Mouse (Mus musculus): ENCODE data around the gene Get4. TPM values are rescaled to one million over a fixed set of nuclear protein-coding genes. Genes with fewer than 3 reads are reported as not detected.

Get4 gene
- polyA plus RNA-seq, 1 experiment from 2014 or later: 90.0 TPM

DNA sequence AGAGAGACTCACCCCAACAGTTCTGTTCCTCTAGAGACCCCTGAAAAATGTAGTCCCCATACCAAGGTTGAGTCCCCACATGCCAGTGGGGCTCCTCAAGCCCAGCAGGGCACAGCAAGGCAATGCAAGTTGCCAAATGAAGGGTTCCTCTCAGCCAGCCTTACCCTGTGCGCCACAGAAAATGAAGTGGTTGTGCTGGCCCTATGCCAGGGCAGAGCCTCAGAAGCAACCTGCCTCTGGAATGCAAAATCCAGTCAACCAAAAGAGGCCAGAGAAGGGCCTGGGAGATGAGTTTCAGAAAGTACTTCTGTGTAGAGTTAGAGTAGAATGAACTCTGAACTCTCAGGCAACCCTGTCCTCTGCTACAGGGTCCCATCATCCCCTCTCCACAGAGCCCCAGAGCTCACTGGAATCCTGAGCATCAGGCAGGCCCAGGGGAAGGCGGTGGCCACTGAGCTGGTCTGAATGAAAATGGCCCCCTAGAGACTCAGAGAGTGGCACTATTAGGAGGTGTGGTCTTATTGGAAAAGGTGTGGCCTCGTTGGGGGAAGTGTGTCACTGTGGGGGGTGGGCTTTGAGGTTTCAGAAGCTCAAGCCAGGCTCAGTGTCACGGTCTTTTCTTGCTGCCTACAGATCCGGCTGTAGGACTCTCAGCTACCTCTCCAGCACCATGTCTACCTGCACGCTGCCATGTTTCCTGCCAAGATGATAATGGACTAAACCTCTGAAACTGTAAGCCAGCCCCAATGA is 39.9 kb downstream of the Get4 start:
- Histone ChIP-seq H3K36me3 (ENCODE audit: control insufficient read depth, insufficient read depth) (no peaks in the 10 kb centered on the region), H3K4me2 (ENCODE audit: low read depth, low read length) (no peak overlapping the region)
- 69% methylated on average over 6 of the region's 6 CpGs for WGBS (ENCODE audit: insufficient replicate concordance)

DNA sequence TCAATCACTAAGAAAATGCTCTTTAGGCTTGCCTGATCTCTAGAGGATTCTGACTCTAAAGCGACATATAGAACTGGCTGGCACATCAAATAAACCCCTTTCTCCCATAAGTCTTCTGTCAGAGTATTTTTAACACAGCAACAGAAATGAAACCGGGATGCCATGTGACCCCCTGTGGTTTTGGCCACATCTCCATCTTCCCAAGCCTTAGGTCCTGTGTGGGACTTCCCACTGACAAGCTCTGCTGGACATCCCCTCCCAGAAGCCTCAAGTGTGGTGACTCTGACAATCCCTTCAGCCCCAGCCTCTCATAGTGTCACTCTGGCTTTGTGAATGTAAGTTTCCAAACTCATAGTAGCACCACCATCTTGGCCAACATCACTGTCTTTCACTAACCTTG is 42.0 kb downstream of the Get4 start:
- H3K9me3 ChIP-seq (replicated peaks; ENCODE audit: control insufficient read depth, low read length): no peaks in the 10 kb centered on the region
- no peaks in the 10 kb centered on the region for H3K36me3 ChIP-seq (ENCODE audit: control insufficient read depth, insufficient read depth)
- WGBS (ENCODE audit: insufficient replicate concordance): 51% methylated on average over 2 of the region's 2 CpGs

More for the DNA sequence above, 39.9 kb downstream of the Get4 start:
- no peak overlapping the region for H3K4me3 ChIP-seq (ENCODE audit: low read depth, low read length)
- H3K27ac ChIP-seq (ENCODE audit: low read length): no peak overlapping the region
- H3K4me1 ChIP-seq (ENCODE audit: control insufficient read depth, low read depth, low read length): peaks cover 8% of the 10 kb centered on the region
- no peaks in the 10 kb centered on the region for H3K27me3 ChIP-seq (ENCODE audit: control insufficient read depth, insufficient read depth, low read depth, low read length)
- no peak for ATAC-seq (ENCODE audit: low read depth)
- H3K9ac ChIP-seq (ENCODE audit: low read depth, low read length): no peak overlapping the region
- no peaks in the 10 kb centered on the region for H3K9me3 ChIP-seq (replicated peaks; ENCODE audit: control insufficient read depth, low read length)

DNA sequence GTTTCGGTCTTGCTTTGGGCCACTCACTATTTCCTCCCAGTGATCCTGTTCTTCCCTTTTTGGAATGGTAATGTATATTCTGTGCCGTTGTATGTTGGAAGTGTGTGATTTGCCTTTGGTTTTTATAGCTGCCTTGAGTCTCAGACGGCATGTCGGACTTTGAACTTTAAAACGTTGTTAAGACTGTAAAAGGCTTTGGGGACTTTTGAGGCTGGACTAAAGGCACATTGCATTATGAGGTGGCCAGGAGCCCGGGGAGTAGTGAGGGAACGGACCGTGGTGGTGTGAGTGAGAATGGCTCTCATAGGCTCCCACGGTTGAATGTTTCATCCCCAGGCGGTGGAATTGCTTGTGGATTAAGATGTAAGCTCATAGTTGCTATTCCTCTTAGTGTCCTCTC is 45.0 kb downstream of the Get4 start:
- Histone ChIP-seq H3K4me2 (ENCODE audit: low read depth, low read length) (no peak overlapping the region), H3K27ac (ENCODE audit: low read length) (no peak overlapping the region), H3K36me3 (ENCODE audit: control insufficient read depth, insufficient read depth) (no peaks in the 10 kb centered on the region), H3K4me1 (ENCODE audit: control insufficient read depth, low read depth, low read length) (peaks cover 3% of the 10 kb centered on the region), H3K9me3 (replicated peaks; ENCODE audit: control insufficient read depth, low read length) (no peaks in the 10 kb centered on the region), H3K4me3 (ENCODE audit: low read depth, low read length) (no peak overlapping the region), H3K9ac (ENCODE audit: low read depth, low read length) (no peak overlapping the region), H3K27me3 (ENCODE audit: control insufficient read depth, insufficient read depth, low read depth, low read length) (no peaks in the 10 kb centered on the region)
- 81% methylated on average over 10 of the region's 10 CpGs for whole genome bisulfite sequencing (ENCODE audit: insufficient replicate concordance)
- ATAC-seq (ENCODE audit: low read depth): no peak

More for the DNA sequence above, 42.0 kb downstream of the Get4 start:
- Histone ChIP-seq H3K4me1 (ENCODE audit: control insufficient read depth, low read depth, low read length) (no peaks in the 10 kb centered on the region), H3K27ac (ENCODE audit: low read length) (no peak overlapping the region), H3K4me2 (ENCODE audit: low read depth, low read length) (no peak overlapping the region), H3K4me3 (ENCODE audit: low read depth, low read length) (no peak overlapping the region), H3K27me3 (ENCODE audit: control insufficient read depth, insufficient read depth, low read depth, low read length) (no peaks in the 10 kb centered on the region), H3K9ac (ENCODE audit: low read depth, low read length) (no peak overlapping the region)
- ATAC-seq (ENCODE audit: low read depth): no peak

DNA sequence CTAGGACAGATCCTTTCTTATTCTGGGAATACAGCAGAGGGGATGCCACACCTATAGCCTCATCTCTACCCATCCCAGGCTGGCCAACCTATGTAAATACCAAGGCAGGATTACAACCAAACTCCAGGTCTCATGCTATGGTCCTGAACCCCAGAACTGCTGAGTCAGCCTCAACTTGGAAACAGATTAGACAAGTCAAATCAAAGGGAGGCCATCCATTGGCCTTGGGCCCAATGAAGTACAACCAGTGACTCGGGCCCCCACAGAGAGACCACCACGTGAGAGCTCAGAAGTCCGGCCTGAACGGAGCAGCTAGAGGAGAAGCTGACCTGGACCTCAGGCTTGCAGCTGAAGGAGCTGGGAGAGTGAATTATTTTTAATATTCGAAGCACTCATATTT is 45.6 kb downstream of the Get4 start:
- H3K9ac ChIP-seq (ENCODE audit: low read depth, low read length): no peak overlapping the region
- ATAC-seq (ENCODE audit: low read depth): no peak
- no peak overlapping the region for H3K4me3 ChIP-seq (ENCODE audit: low read depth, low read length)
- H3K27me3 ChIP-seq (ENCODE audit: control insufficient read depth, insufficient read depth, low read depth, low read length): no peaks in the 10 kb centered on the region
- peaks cover 3% of the 10 kb centered on the region for H3K4me1 ChIP-seq (ENCODE audit: control insufficient read depth, low read depth, low read length)
- H3K36me3 ChIP-seq (ENCODE audit: control insufficient read depth, insufficient read depth): no peaks in the 10 kb centered on the region
- H3K9me3 ChIP-seq (replicated peaks; ENCODE audit: control insufficient read depth, low read length): no peaks in the 10 kb centered on the region
- WGBS (ENCODE audit: insufficient replicate concordance): 69% methylated on average over 5 of the region's 5 CpGs
- no peak overlapping the region for H3K27ac ChIP-seq (ENCODE audit: low read length)
- no peak overlapping the region for H3K4me2 ChIP-seq (ENCODE audit: low read depth, low read length)

DNA sequence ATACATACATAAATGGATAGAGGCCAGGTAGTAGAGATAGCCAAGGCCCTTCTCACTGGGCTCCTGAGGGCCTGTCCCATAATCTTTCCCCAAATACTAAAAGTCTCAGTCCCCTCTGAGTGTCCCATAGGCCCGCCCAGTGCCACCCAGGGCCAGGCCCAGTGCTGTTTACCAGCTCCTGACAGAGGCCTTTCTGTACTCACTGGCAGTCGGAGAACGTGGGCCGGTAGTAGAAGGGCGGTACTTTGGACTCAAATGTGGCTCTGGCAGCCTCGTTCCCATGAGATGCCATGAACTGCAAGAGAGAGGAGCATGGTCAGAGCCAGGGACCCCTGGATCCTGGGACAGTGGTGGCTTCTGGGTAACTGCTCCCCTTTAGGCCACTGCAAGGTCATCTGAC is 50.0 kb downstream of the Get4 start:
- Histone ChIP-seq H3K9ac (ENCODE audit: low read depth, low read length) (no peak overlapping the region), H3K4me2 (ENCODE audit: low read depth, low read length) (no peak overlapping the region), H3K4me1 (ENCODE audit: control insufficient read depth, low read depth, low read length) (peaks cover 3% of the 10 kb centered on the region), H3K27me3 (ENCODE audit: control insufficient read depth, insufficient read depth, low read depth, low read length) (no peaks in the 10 kb centered on the region), H3K27ac (ENCODE audit: low read length) (no peak overlapping the region), H3K4me3 (ENCODE audit: low read depth, low read length) (no peak overlapping the region), H3K9me3 (replicated peaks; ENCODE audit: control insufficient read depth, low read length) (no peaks in the 10 kb centered on the region), H3K36me3 (ENCODE audit: control insufficient read depth, insufficient read depth) (no peaks in the 10 kb centered on the region)
- WGBS (ENCODE audit: insufficient replicate concordance): 78% methylated on average over 6 of the region's 6 CpGs
- ATAC-seq (ENCODE audit: low read depth): no peak

DNA sequence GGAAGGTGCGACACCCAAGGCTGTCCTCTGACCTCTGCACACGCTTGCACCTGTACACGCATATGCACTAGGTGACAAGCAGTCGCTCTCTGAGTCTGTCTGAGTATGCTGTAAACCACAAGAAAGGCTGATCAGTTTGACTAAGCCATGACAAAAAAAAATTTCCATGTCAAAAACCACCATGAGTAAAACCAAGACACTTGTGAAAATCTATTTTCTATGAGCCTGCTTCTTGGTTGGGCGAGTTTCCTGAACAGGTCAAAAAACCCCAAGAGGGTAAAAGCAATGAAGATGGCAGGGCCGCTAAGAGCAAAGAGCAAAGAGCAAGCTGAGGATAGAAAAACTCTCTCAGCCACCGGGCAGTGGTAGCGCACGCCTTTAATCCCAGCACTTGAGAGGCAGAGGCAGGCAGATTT is 51.5 kb downstream of the Get4 start:
- Histone ChIP-seq H3K4me1 (ENCODE audit: control insufficient read depth, low read depth, low read length) (peaks cover 3% of the 10 kb centered on the region), H3K9ac (ENCODE audit: low read depth, low read length) (no peak overlapping the region), H3K9me3 (replicated peaks; ENCODE audit: control insufficient read depth, low read length) (no peaks in the 10 kb centered on the region), H3K27ac (ENCODE audit: low read length) (no peak overlapping the region), H3K4me2 (ENCODE audit: low read depth, low read length) (no peak overlapping the region), H3K36me3 (ENCODE audit: control insufficient read depth, insufficient read depth) (no peaks in the 10 kb centered on the region), H3K4me3 (ENCODE audit: low read depth, low read length) (no peak overlapping the region), H3K27me3 (ENCODE audit: control insufficient read depth, insufficient read depth, low read depth, low read length) (no peaks in the 10 kb centered on the region)
- no peak for ATAC-seq (ENCODE audit: low read depth)
- 73% methylated on average over 9 of the region's 9 CpGs for WGBS (ENCODE audit: insufficient replicate concordance)

DNA sequence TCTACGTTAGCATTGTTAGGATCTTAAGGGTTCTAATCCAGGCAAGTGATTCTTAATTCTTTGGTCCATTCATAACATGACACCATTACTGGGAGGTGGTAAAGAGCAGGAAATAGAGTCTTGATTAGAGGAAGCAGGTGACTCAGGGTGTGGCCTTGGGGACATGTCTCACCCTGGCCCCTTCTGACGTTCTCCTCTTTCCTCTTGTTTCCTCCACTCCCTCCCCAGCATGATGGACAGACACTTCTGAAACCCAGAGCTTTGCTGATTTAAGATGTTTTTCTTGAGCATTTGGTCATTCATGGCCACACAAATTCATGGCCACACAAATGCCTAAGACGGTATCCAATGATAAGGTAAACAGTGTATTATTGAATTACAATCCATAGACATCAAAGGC is 57.8 kb downstream of the Get4 start:
- Histone ChIP-seq H3K27me3 (ENCODE audit: control insufficient read depth, insufficient read depth, low read depth, low read length) (no peaks in the 10 kb centered on the region), H3K4me1 (ENCODE audit: control insufficient read depth, low read depth, low read length) (no peaks in the 10 kb centered on the region; the same call in 1 of the 2 replicates), H3K4me3 (ENCODE audit: low read depth, low read length) (no peak overlapping the region), H3K27ac (ENCODE audit: low read length) (no peak overlapping the region), H3K4me2 (ENCODE audit: low read depth, low read length) (no peak overlapping the region), H3K9me3 (replicated peaks; ENCODE audit: control insufficient read depth, low read length) (no peaks in the 10 kb centered on the region), H3K9ac (ENCODE audit: low read depth, low read length) (no peak overlapping the region), H3K36me3 (ENCODE audit: control insufficient read depth, insufficient read depth) (no peaks in the 10 kb centered on the region)
- 54% methylated on average over 3 of the region's 3 CpGs for WGBS (ENCODE audit: insufficient replicate concordance)
- ATAC-seq (ENCODE audit: low read depth): no peak

DNA sequence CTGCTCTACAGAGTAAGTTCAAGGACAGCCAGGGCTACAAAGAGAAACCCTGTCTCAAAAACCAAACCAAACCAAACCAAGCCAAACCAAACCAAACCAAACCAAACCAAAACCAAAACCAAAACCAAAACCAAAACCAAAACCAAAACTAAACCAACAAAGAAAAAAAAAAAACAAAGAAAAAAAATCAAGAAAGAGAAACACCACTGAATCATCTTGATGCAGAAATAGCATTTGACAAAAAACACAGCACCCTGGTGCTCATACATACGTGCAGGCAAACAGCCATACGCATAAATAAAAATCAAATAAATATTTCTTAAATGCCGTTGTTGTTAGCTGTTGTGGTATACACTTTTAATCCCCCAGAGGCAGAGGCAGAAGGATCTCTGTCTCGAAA is 58.4 kb downstream of the Get4 start:
- no peaks in the 10 kb centered on the region; the same call in 1 of the 2 replicates for H3K4me1 ChIP-seq (ENCODE audit: control insufficient read depth, low read depth, low read length)
- H3K4me3 ChIP-seq (ENCODE audit: low read depth, low read length): no peak overlapping the region
- H3K36me3 ChIP-seq (ENCODE audit: control insufficient read depth, insufficient read depth): no peaks in the 10 kb centered on the region
- 75% methylated on average over 4 of the region's 4 CpGs for WGBS (ENCODE audit: insufficient replicate concordance)
- no peak overlapping the region for H3K9ac ChIP-seq (ENCODE audit: low read depth, low read length)
- H3K9me3 ChIP-seq (replicated peaks; ENCODE audit: control insufficient read depth, low read length): no peaks in the 10 kb centered on the region
- H3K27me3 ChIP-seq (ENCODE audit: control insufficient read depth, insufficient read depth, low read depth, low read length): no peaks in the 10 kb centered on the region
- H3K4me2 ChIP-seq (ENCODE audit: low read depth, low read length): no peak overlapping the region
- H3K27ac ChIP-seq (ENCODE audit: low read length): no peak overlapping the region
- ATAC-seq (ENCODE audit: low read depth): no peak

DNA sequence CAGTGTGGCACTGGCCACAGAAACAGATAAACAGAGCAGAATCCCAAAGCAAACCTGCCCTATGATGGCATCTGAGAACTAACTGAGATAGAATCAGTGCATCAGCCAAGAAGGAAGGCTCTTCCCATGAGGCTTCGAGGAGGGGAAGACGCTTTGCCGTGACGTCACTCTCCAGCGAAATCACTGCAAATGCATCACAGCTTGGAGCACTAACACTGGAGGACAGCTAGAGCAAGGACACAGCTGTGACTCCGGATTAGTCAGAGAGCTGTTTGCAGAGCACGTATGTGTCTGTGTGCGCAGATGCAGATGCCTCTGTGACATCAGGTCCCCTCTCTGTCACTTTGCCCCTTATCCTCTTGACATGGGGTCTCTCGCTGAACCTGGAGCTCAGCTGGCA is 59.7 kb downstream of the Get4 start:
- Histone ChIP-seq H3K27me3 (ENCODE audit: control insufficient read depth, insufficient read depth, low read depth, low read length) (no peaks in the 10 kb centered on the region), H3K4me3 (ENCODE audit: low read depth, low read length) (no peak overlapping the region), H3K36me3 (ENCODE audit: control insufficient read depth, insufficient read depth) (no peaks in the 10 kb centered on the region), H3K4me2 (ENCODE audit: low read depth, low read length) (no peak overlapping the region), H3K9ac (ENCODE audit: low read depth, low read length) (no peak overlapping the region), H3K27ac (ENCODE audit: low read length) (no peak overlapping the region), H3K4me1 (ENCODE audit: control insufficient read depth, low read depth, low read length) (no peaks in the 10 kb centered on the region; the same call in 1 of the 2 replicates), H3K9me3 (replicated peaks; ENCODE audit: control insufficient read depth, low read length) (no peaks in the 10 kb centered on the region)
- WGBS (ENCODE audit: insufficient replicate concordance): 75% methylated on average over 9 of the region's 9 CpGs
- ATAC-seq (ENCODE audit: low read depth): no peak
